Mouse (Mus musculus) lung, postnatal 0 days (tissue): Measurements from ENCODE around the gene Cab39l. TPM values are rescaled to one million over a fixed set of nuclear protein-coding genes. Genes with fewer than 3 reads are reported as not detected.

Experiments used
- ATAC-seq: fragments of 200-750 bp; cut with Nextera tagmentation; 2 replicates; pipeline ENCODE4 v1.8.0; 2017; ENCODE audit warnings: moderate library complexity
- DNase-seq: peaks from one replicate; pipeline ENCODE4 v3.0.0-alpha.2; 2016; ENCODE audit warnings: low spot score
- H3K27ac ChIP-seq: fragments of 300-500 bp; sonication (generic); 2 replicates; pipeline ENCODE4 v1.5.1; 2014; ENCODE audit warnings: antibody characterized with exemption, mild to moderate bottlenecking, low read length, mixed read lengths
- H3K27me3 ChIP-seq: fragments of 300-500 bp; sonication (generic); replicated peaks from 2 replicates; pipeline ENCODE4 v1.6.1; 2014; ENCODE audit warnings: low read length, mixed read lengths; ENCODE audit not compliant: insufficient read depth
- H3K36me3 ChIP-seq: fragments of 300-500 bp; sonication (generic); 2 replicates; pipeline ENCODE4 v1.6.1; 2014; ENCODE audit warnings: low read length, mixed read lengths; ENCODE audit not compliant: insufficient read depth
- H3K4me1 ChIP-seq: fragments of 300-500 bp; sonication (generic); 2 replicates; pipeline ENCODE4 v1.6.1; 2014; ENCODE audit warnings: antibody characterized with exemption, low read depth, low read length, mixed read lengths; ENCODE audit not compliant: insufficient read depth
- H3K4me2 ChIP-seq: fragments of 300-500 bp; sonication (generic); replicated peaks from 2 replicates; pipeline ENCODE4 v1.6.1; 2014; ENCODE audit warnings: low read depth, mild to moderate bottlenecking, low read length, moderate library complexity, mixed read lengths
- H3K4me3 ChIP-seq: fragments of 300-500 bp; sonication (generic); 2 replicates; pipeline ENCODE4 v1.5.1; 2014; ENCODE audit warnings: low read depth, low read length
- H3K9ac ChIP-seq: fragments of 300-500 bp; sonication (generic); replicated peaks from 2 replicates; pipeline ENCODE4 v1.6.1; 2014; ENCODE audit warnings: low read depth, mild to moderate bottlenecking
- H3K9me3 ChIP-seq: fragments of 300-500 bp; sonication (generic); 2 replicates; pipeline ENCODE4 v1.6.1; 2016; ENCODE audit warnings: low read length, mixed read lengths
- CTCF ChIP-seq: IDR thresholded peaks from 2 replicates; pipeline ENCODE4 v1.5.1; 2016; ENCODE audit warnings: antibody characterized with exemption, mild to moderate bottlenecking
- EP300 ChIP-seq: IDR thresholded peaks from 2 replicates; pipeline ENCODE4 v1.6.1; 2016; ENCODE audit warnings: antibody characterized with exemption, mild to moderate bottlenecking, control low read depth
- WGBS: fragments of 180-500 bp; shearing (Covaris S2); extraction: QIAGEN DNeasy Blood & Tissue Kit; methylation state at CpG from one replicate; pipeline ENCODE4 v1.1.7; 2014; 5-methylcytosine and 5-hydroxymethylcytosine counted together
- polyA plus RNA-seq: library from polyadenylated mRNA; unstranded; fragments of >200 nt; fragmentation: Nextera tagmentation; extraction: Ambion mirVana; gene quantifications from 2 replicates; pipeline ENCODE4 v1.2.1, GENCODE M21; 2015

The Cab39l gene
- polyA plus RNA-seq, 1 experiment from 2014 or later = 27.2 TPM

- H3K4me1 ChIP-seq = no peaks in the 10 kb centered on the region
- 25% methylated on average over 8 of the region's 8 CpGs for WGBS
- H3K9me3 ChIP-seq = no peaks in the 10 kb centered on the region
- no peak overlapping the region for H3K9ac ChIP-seq
- H3K27me3 ChIP-seq = no peaks in the 10 kb centered on the region
- ATAC-seq (no peak), DNase-seq (peak; percentile 75)
- TF ChIP-seq CTCF = no peak
- no peak for TF ChIP-seq EP300
- peak overlapping the region; percentile 10; the same call in 1 of the 2 replicates for H3K27ac ChIP-seq
- H3K36me3 ChIP-seq = no peaks in the 10 kb centered on the region
- peak overlapping the region; percentile 49 for H3K4me3 ChIP-seq
- peak overlapping the region; percentile 90 for H3K4me2 ChIP-seq
Observed at GRCm38 (mm10) chr14:59626711-59627110, 185.9 kb downstream of the Cab39l start.

- H3K9ac ChIP-seq = no peak overlapping the region
Observed at GRCm38 (mm10) chr14:59627142-59627680, 186.4 kb downstream of the Cab39l start.

DNA sequence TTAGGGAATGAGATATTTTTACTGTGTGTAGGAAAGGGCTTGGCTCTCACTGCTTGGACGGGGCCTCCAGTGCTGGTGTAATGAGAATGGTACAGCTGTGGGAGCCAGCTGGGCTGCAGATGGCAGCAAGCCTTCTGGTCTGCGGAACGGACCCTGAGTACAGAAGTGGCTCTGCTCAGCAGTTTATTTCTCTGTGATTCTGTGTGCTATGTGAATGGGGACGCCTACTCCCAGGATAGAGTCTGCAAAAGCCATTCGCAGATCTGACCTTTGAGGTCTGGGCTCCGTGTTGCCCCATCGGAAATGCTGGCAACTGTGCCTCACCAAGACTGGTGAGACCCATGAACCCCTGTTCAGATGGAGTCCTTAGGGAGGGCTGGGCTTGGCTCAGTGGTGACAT lies 187.1 kb downstream of the Cab39l start:
- H3K36me3 ChIP-seq = no peaks in the 10 kb centered on the region
- DNase-seq (peak; percentile 70), ATAC-seq (peak; percentile 56)
- 43% methylated on average over 7 of the region's 7 CpGs for WGBS
- H3K27ac ChIP-seq = no peak overlapping the region
- no peak for TF ChIP-seq EP300
- TF ChIP-seq CTCF = peak; percentile 28; the same call in 1 of the 2 replicates
- peak overlapping the region; percentile 90 for H3K4me2 ChIP-seq
- H3K9me3 ChIP-seq = no peaks in the 10 kb centered on the region
- no peaks in the 10 kb centered on the region for H3K4me1 ChIP-seq
- no peaks in the 10 kb centered on the region for H3K27me3 ChIP-seq
- no peak overlapping the region for H3K4me3 ChIP-seq
- H3K9ac ChIP-seq = no peak overlapping the region

More at GRCm38 (mm10) chr14:59627142-59627680, 186.4 kb downstream of the Cab39l start:
- peak overlapping the region; percentile 49 for H3K4me3 ChIP-seq
- TF ChIP-seq EP300 (no peak), CTCF (no peak)
- DNase-seq (no peak), ATAC-seq (no peak)
- no peak overlapping the region for H3K27ac ChIP-seq
- WGBS = 31% methylated on average over 9 of the region's 9 CpGs
- no peaks in the 10 kb centered on the region for H3K27me3 ChIP-seq
- no peaks in the 10 kb centered on the region for H3K36me3 ChIP-seq
- H3K4me1 ChIP-seq = no peaks in the 10 kb centered on the region
- no peaks in the 10 kb centered on the region for H3K9me3 ChIP-seq
- peak overlapping the region; percentile 90 for H3K4me2 ChIP-seq

DNA sequence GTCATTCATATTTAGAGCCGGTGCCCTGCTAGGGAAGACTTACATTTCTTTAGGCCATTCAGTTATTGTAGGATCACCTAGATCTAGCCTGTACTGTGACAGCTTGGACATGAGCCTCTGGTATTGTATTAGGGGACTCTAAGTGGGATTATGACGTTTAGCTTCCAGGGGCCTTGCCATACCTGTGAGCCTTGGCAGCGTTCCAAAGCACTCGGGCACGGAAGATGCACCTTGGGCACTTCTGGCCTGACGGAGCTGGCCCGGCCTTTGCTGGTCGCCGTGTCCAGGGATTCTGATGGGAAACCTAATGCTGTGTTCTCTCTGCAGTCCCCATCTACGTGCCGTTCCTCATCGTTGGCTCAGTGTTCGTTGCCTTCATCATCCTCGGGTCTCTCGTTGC lies 188.5 kb downstream of the Cab39l start:
- 86% methylated on average over 15 of the region's 15 CpGs for WGBS
- H3K9ac ChIP-seq = no peak overlapping the region
- H3K9me3 ChIP-seq = no peaks in the 10 kb centered on the region
- no peaks in the 10 kb centered on the region for H3K36me3 ChIP-seq
- no peak overlapping the region for H3K4me2 ChIP-seq
- no peak for TF ChIP-seq EP300
- TF ChIP-seq CTCF = no peak
- no peak overlapping the region for H3K4me3 ChIP-seq
- H3K27ac ChIP-seq = no peak overlapping the region
- no peak for DNase-seq
- no peaks in the 10 kb centered on the region for H3K27me3 ChIP-seq
- H3K4me1 ChIP-seq = no peaks in the 10 kb centered on the region
- ATAC-seq = no peak

DNA sequence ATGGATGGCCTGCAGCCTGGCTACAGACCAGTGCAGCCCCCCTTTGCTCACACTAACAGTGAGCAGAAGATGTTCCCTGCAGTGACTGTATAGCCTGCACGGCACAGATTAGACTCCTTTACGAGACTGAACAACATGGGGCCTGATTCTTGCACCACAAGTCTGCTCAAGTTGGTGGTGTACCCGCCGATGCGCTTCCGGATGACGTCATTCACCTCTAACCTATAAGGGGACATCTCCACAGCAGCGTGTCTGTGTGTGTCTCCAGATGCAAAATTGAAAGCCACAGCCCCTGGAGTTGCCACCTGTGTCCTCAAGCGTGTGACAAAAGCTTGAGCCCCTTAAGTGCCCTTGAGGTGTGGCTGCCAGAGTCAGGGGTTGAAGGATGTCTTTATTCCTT lies 189.3 kb downstream of the Cab39l start:
- Histone ChIP-seq H3K4me3 (no peak overlapping the region), H3K4me1 (no peaks in the 10 kb centered on the region), H3K27ac (no peak overlapping the region), H3K4me2 (no peak overlapping the region), H3K36me3 (no peaks in the 10 kb centered on the region), H3K9me3 (no peaks in the 10 kb centered on the region), H3K27me3 (no peaks in the 10 kb centered on the region), H3K9ac (no peak overlapping the region)
- TF ChIP-seq EP300 (no peak), CTCF (no peak)
- DNase-seq (no peak), ATAC-seq (no peak)
- 86% methylated on average over 9 of the region's 9 CpGs for WGBS

DNA sequence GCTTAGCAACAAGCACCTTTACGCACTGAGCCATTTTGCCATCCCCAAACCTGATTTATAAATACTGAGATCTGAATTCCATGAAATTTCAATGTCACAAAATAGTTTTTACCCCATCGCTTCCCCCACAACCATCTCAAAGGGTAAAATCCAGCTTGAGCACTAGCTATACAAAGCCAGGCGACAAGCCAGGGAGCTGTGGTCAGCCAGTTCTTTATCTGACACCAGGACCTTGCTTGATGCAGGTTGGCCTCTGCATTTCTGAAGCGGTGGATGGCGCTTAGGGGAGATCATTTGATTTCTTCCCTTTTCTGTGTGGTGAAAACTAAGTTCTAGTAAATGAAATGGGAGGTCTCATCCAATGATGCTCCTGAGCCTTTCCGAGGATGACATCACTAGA lies 191.3 kb downstream of the Cab39l start:
- no peak overlapping the region for H3K9ac ChIP-seq
- DNase-seq = no peak
- no peaks in the 10 kb centered on the region for H3K9me3 ChIP-seq
- H3K4me3 ChIP-seq = no peak overlapping the region
- H3K27me3 ChIP-seq = no peaks in the 10 kb centered on the region
- TF ChIP-seq EP300 (no peak), CTCF (no peak)
- ATAC-seq = no peak
- 83% methylated on average over 6 of the region's 6 CpGs for WGBS
- H3K27ac ChIP-seq = no peak overlapping the region
- H3K4me2 ChIP-seq = no peak overlapping the region
- H3K4me1 ChIP-seq = no peaks in the 10 kb centered on the region
- H3K36me3 ChIP-seq = no peaks in the 10 kb centered on the region
